Mouse (Mus musculus) T-helper 17 cell (primary cell): ENCODE measurements around the gene A4gnt.

ENCODE experiments used
- in situ Hi-C, 2 experiments: fragments of 300-600 bp; cut with MboI, MseI; formaldehyde crosslinking; loops; 1 replicate in 1 of 2; 2 replicates in 1 of 2; pipeline ENCODE4 v1.15.1; 2025; ENCODE audit warnings: high pct_unique_total_duplicates in 2 of 2

Gene A4gnt

GRCm38 (mm10) chr9:99632264-99632663 lies 20.0 kb downstream of the A4gnt start:
- in situ Hi-C loops: no loop called here

GRCm38 (mm10) chr9:99636776-99637175 lies 24.5 kb downstream of the A4gnt start:
- in situ Hi-C loops: no loop called here

GRCm38 (mm10) chr9:99637227-99637626 lies 24.9 kb downstream of the A4gnt start:
- in situ Hi-C loops: no loop called here

GRCm38 (mm10) chr9:99637736-99638135 lies 25.4 kb downstream of the A4gnt start:
- in situ Hi-C loops: no loop called here

GRCm38 (mm10) chr9:99639957-99640356 lies 27.7 kb downstream of the A4gnt start:
- in situ Hi-C loops: no loop called here

GRCm38 (mm10) chr9:99645416-99645815 lies 33.1 kb downstream of the A4gnt start:
- in situ Hi-C loops: no loop called here

- in situ Hi-C loops: no loop called here
Measured at GRCm38 (mm10) chr9:99646102-99646501, 33.8 kb downstream of the A4gnt start.

- in situ Hi-C loops: loop anchor here in 1 of 2 experiments (5.0 kb wide), 1 partner anchor 203 kb away; no protein-coding TSS in a partner anchor
Measured at GRCm38 (mm10) chr9:99660756-99661155, 48.5 kb downstream of the A4gnt start.

- in situ Hi-C loops: loop anchor here in 1 of 2 experiments (5.0 kb wide), 1 partner anchor 204 kb away; no protein-coding TSS in a partner anchor
Measured at GRCm38 (mm10) chr9:99661606-99662166, 49.4 kb downstream of the A4gnt start.

GRCm38 (mm10) chr9:99662406-99662805 lies 50.1 kb downstream of the A4gnt start:
- in situ Hi-C loops: loop anchor here in 1 of 2 experiments (5.0 kb wide), 1 partner anchor 205 kb away; no protein-coding TSS in a partner anchor

GRCm38 (mm10) chr9:99662887-99663286 lies 50.6 kb downstream of the A4gnt start:
- in situ Hi-C loops: loop anchor here in 1 of 2 experiments (5.0 kb wide), 1 partner anchor 206 kb away; no protein-coding TSS in a partner anchor

- in situ Hi-C loops: no loop called here
Measured at GRCm38 (mm10) chr9:99667596-99667995, 55.3 kb downstream of the A4gnt start.

GRCm38 (mm10) chr9:99671603-99672002 lies 59.3 kb downstream of the A4gnt start:
- in situ Hi-C loops: no loop called here
